Mouse (Mus musculus): ENCODE measurements around the gene Usp28.

DNA sequence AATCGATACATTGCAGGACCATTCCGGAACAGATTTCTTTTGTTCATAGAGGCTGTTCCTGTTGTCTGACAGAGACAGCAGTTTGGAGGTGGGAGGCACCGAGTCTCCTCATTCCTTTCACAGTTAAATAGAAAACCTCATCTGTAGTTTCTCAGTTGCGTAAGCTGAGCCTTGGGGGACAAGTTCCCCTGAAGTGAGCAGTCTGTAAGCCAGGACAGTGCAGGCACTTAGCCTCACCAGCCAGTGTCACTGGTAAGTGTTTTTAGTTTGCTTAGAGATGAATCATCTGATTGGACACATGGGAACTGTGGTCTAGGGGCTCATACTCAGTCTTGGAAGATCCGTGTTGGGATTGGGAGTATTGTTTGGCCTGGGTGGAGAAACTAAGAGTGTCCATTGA is 95.9 kb downstream of the Usp28 start, which contains the start of gene Tmprss5:
- TF ChIP-seq POLR2A (IDR thresholded peaks at IDR 0.05; ENCODE audit: low read depth, low read length) = no peak
- no peak for TF ChIP-seq CTCF (conservative IDR thresholded peaks at IDR 0.05; ENCODE audit: insufficient read depth, insufficient read length, low read depth, low read length)
